Mouse (Mus musculus): ENCODE results near the gene Pxdn. TPM values are rescaled to one million over a fixed set of nuclear protein-coding genes. Genes with fewer than 3 reads are reported as not detected.

The Pxdn gene
- polyA plus RNA-seq, 1 experiment, result 22.8 TPM

- H3K4me3 ChIP-seq (ENCODE audit: insufficient read depth, poor library complexity, severe bottlenecking), result no peak overlapping the region
- H3ac ChIP-seq (ENCODE audit: control insufficient read depth, insufficient read length, low read depth), result no peak overlapping the region
- H3K79me3 ChIP-seq (ENCODE audit: low read depth), result no peaks in the 10 kb centered on the region
- peaks cover 4% of the 10 kb centered on the region for H3K36me3 ChIP-seq (ENCODE audit: control insufficient read depth, insufficient read depth)
- H3K27me3 ChIP-seq (ENCODE audit: control insufficient read depth, insufficient read depth, insufficient read length), result no peaks in the 10 kb centered on the region
- no peak for TF ChIP-seq FOSL1 (IDR thresholded peaks at IDR 0.05; ENCODE audit: insufficient read depth, low read length, poor library complexity, severe bottlenecking)
- no peak for TF ChIP-seq CEBPB (IDR thresholded peaks at IDR 0.05; ENCODE audit: low read depth)
- TF ChIP-seq MAX (IDR thresholded peaks at IDR 0.05), result no peak
- TF ChIP-seq CTCF (IDR thresholded peaks at IDR 0.05; ENCODE audit: control insufficient read depth, insufficient read depth, insufficient read length), result no peak
- TF ChIP-seq MYOG (IDR thresholded peaks at IDR 0.05; ENCODE audit: control insufficient read depth, extremely low read depth, insufficient read length), result no peak
- TF ChIP-seq USF1 (IDR thresholded peaks at IDR 0.05; ENCODE audit: low read depth), result no peak
- TF ChIP-seq MYOD1 (IDR thresholded peaks at IDR 0.05; ENCODE audit: control insufficient read depth, insufficient read length, low read depth), result no peak
- H3K79me2 ChIP-seq (ENCODE audit: control insufficient read depth, insufficient read depth), result no peaks in the 10 kb centered on the region
Observed at GRCm38 (mm10) chr12:30024264-30024825, 86.9 kb downstream of the Pxdn start.

GRCm38 (mm10) chr12:30027721-30028340 lies 90.4 kb downstream of the Pxdn start:
- H3K79me3 ChIP-seq (ENCODE audit: low read depth), result no peaks in the 10 kb centered on the region
- H3ac ChIP-seq (ENCODE audit: control insufficient read depth, insufficient read length, low read depth), result no peak overlapping the region
- no peak for TF ChIP-seq USF1 (IDR thresholded peaks at IDR 0.05; ENCODE audit: low read depth)
- no peak for TF ChIP-seq MYOD1 (IDR thresholded peaks at IDR 0.05; ENCODE audit: control insufficient read depth, insufficient read length, low read depth)
- no peak for TF ChIP-seq MAX (IDR thresholded peaks at IDR 0.05)
- TF ChIP-seq CEBPB (IDR thresholded peaks at IDR 0.05; ENCODE audit: low read depth), result no peak
- TF ChIP-seq CTCF (IDR thresholded peaks at IDR 0.05; ENCODE audit: control insufficient read depth, insufficient read depth, insufficient read length), result no peak
- TF ChIP-seq FOSL1 (IDR thresholded peaks at IDR 0.05; ENCODE audit: insufficient read depth, low read length, poor library complexity, severe bottlenecking), result no peak
- TF ChIP-seq MYOG (IDR thresholded peaks at IDR 0.05; ENCODE audit: control insufficient read depth, extremely low read depth, insufficient read length), result no peak
- H3K4me3 ChIP-seq (ENCODE audit: insufficient read depth, poor library complexity, severe bottlenecking), result no peak overlapping the region
- no peaks in the 10 kb centered on the region for H3K79me2 ChIP-seq (ENCODE audit: control insufficient read depth, insufficient read depth)
- no peaks in the 10 kb centered on the region for H3K27me3 ChIP-seq (ENCODE audit: control insufficient read depth, insufficient read depth, insufficient read length)
- H3K36me3 ChIP-seq (ENCODE audit: control insufficient read depth, insufficient read depth), result no peaks in the 10 kb centered on the region

GRCm38 (mm10) chr12:30029111-30029510 lies 91.7 kb downstream of the Pxdn start:
- Histone ChIP-seq H3K27me3 (ENCODE audit: control insufficient read depth, insufficient read depth, insufficient read length) (no peaks in the 10 kb centered on the region), H3K4me3 (ENCODE audit: insufficient read depth, poor library complexity, severe bottlenecking) (no peak overlapping the region)
- TF ChIP-seq CEBPB (IDR thresholded peaks at IDR 0.05; ENCODE audit: low read depth), result no peak
- TF ChIP-seq CTCF (IDR thresholded peaks at IDR 0.05; ENCODE audit: control insufficient read depth, insufficient read depth, insufficient read length), result no peak
- TF ChIP-seq FOSL1 (IDR thresholded peaks at IDR 0.05; ENCODE audit: insufficient read depth, low read length, poor library complexity, severe bottlenecking), result no peak
- TF ChIP-seq MAX (IDR thresholded peaks at IDR 0.05), result no peak
- no peak for TF ChIP-seq MYOG (IDR thresholded peaks at IDR 0.05; ENCODE audit: control insufficient read depth, extremely low read depth, insufficient read length)
- no peak for TF ChIP-seq USF1 (IDR thresholded peaks at IDR 0.05; ENCODE audit: low read depth)

GRCm38 (mm10) chr12:30030571-30030970 lies 93.2 kb downstream of the Pxdn start:
- Histone ChIP-seq H3K36me3 (ENCODE audit: control insufficient read depth, insufficient read depth) (no peaks in the 10 kb centered on the region), H3K79me2 (ENCODE audit: control insufficient read depth, insufficient read depth) (no peaks in the 10 kb centered on the region), H3ac (ENCODE audit: control insufficient read depth, insufficient read length, low read depth) (no peak overlapping the region), H3K27me3 (ENCODE audit: control insufficient read depth, insufficient read depth, insufficient read length) (no peaks in the 10 kb centered on the region), H3K4me3 (ENCODE audit: insufficient read depth, poor library complexity, severe bottlenecking) (no peak overlapping the region), H3K79me3 (ENCODE audit: low read depth) (no peaks in the 10 kb centered on the region)
- no peak for TF ChIP-seq CEBPB (IDR thresholded peaks at IDR 0.05; ENCODE audit: low read depth)
- TF ChIP-seq USF1 (IDR thresholded peaks at IDR 0.05; ENCODE audit: low read depth), result no peak
- TF ChIP-seq FOSL1 (IDR thresholded peaks at IDR 0.05; ENCODE audit: insufficient read depth, low read length, poor library complexity, severe bottlenecking), result no peak
- TF ChIP-seq MYOG (IDR thresholded peaks at IDR 0.05; ENCODE audit: control insufficient read depth, extremely low read depth, insufficient read length), result no peak
- no peak for TF ChIP-seq CTCF (IDR thresholded peaks at IDR 0.05; ENCODE audit: control insufficient read depth, insufficient read depth, insufficient read length)
- TF ChIP-seq MAX (IDR thresholded peaks at IDR 0.05), result no peak
- no peak for TF ChIP-seq MYOD1 (IDR thresholded peaks at IDR 0.05; ENCODE audit: control insufficient read depth, insufficient read length, low read depth)

More at GRCm38 (mm10) chr12:30029111-30029510, 91.7 kb downstream of the Pxdn start:
- no peak overlapping the region for H3ac ChIP-seq (ENCODE audit: control insufficient read depth, insufficient read length, low read depth)
- no peaks in the 10 kb centered on the region for H3K36me3 ChIP-seq (ENCODE audit: control insufficient read depth, insufficient read depth)
- H3K79me2 ChIP-seq (ENCODE audit: control insufficient read depth, insufficient read depth), result no peaks in the 10 kb centered on the region
- no peaks in the 10 kb centered on the region for H3K79me3 ChIP-seq (ENCODE audit: low read depth)

- no peaks in the 10 kb centered on the region for H3K36me3 ChIP-seq (ENCODE audit: control insufficient read depth, insufficient read depth)
- no peak overlapping the region for H3K4me3 ChIP-seq (ENCODE audit: insufficient read depth, poor library complexity, severe bottlenecking)
- no peaks in the 10 kb centered on the region for H3K79me2 ChIP-seq (ENCODE audit: control insufficient read depth, insufficient read depth)
- H3ac ChIP-seq (ENCODE audit: control insufficient read depth, insufficient read length, low read depth), result no peak overlapping the region
- TF ChIP-seq CEBPB (IDR thresholded peaks at IDR 0.05; ENCODE audit: low read depth) (no peak), USF1 (IDR thresholded peaks at IDR 0.05; ENCODE audit: low read depth) (no peak), CTCF (IDR thresholded peaks at IDR 0.05; ENCODE audit: control insufficient read depth, insufficient read depth, insufficient read length) (no peak), MYOD1 (IDR thresholded peaks at IDR 0.05; ENCODE audit: control insufficient read depth, insufficient read length, low read depth) (no peak), MAX (IDR thresholded peaks at IDR 0.05) (no peak), MYOG (IDR thresholded peaks at IDR 0.05; ENCODE audit: control insufficient read depth, extremely low read depth, insufficient read length) (no peak), FOSL1 (IDR thresholded peaks at IDR 0.05; ENCODE audit: insufficient read depth, low read length, poor library complexity, severe bottlenecking) (no peak)
- H3K79me3 ChIP-seq (ENCODE audit: low read depth), result no peaks in the 10 kb centered on the region
- H3K27me3 ChIP-seq (ENCODE audit: control insufficient read depth, insufficient read depth, insufficient read length), result no peaks in the 10 kb centered on the region
Observed at GRCm38 (mm10) chr12:30034681-30035080, 97.3 kb downstream of the Pxdn start.
